Mouse (Mus musculus): ENCODE measurements around the gene Skiv2l. TPM values are rescaled to one million over a fixed set of nuclear protein-coding genes. Genes with fewer than 3 reads are reported as not detected.
A peak's percentile ranks its signal among the peaks of the same experiment; 100 is the strongest.

The Skiv2l gene
- polyA plus RNA-seq (2017; shearing (Covaris generic)): 10 to 100 TPM; 26.8 to 44.1 TPM

DNA sequence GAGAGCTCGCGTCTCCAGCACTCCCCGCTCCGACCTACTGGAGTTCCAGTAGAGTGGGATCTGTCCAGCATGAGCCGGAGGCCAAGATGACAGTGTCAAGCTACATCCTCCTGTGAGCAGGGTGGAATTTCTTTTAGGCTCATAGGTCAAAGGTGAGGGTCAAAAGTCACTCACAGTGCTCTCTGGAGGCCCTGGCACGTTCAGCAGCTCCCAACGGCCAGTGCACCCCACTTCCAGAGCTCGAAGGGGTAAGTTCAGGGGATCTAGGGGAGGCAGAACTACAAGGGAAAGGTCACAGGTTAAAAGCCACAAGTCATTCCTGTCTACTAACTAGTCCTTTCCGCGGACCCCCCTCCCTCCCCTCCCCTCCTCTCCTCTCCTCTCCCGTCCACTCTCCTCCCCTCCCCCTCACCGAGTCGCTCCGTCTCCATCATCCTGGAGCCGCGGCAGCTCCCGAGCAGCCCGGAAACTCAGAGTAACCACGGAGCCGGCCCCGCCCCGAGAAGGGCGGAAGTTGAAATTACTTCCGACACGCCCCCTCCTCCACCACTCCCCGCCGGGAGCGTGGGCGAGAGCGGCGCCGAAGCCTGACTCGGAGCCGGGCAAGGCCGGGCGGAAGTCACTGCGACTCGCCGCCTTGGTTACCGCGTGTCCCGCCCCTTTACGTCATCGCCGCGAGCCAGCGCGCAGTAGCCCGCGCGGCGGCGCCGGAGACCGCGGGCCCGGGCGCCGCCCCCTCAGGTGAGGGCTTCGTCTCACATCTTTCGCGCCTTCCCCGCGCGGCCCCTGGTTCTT is at the start of gene Skiv2l, which contains the start of gene Nelfe:
Gene Skiv2l (minus strand): TSS at position 489 of the 795 bp plus-strand sequence.
Gene Nelfe (plus strand): TSS at position 670 of the 795 bp plus-strand sequence.
- ATAC-seq: peak; percentile 98

DNA sequence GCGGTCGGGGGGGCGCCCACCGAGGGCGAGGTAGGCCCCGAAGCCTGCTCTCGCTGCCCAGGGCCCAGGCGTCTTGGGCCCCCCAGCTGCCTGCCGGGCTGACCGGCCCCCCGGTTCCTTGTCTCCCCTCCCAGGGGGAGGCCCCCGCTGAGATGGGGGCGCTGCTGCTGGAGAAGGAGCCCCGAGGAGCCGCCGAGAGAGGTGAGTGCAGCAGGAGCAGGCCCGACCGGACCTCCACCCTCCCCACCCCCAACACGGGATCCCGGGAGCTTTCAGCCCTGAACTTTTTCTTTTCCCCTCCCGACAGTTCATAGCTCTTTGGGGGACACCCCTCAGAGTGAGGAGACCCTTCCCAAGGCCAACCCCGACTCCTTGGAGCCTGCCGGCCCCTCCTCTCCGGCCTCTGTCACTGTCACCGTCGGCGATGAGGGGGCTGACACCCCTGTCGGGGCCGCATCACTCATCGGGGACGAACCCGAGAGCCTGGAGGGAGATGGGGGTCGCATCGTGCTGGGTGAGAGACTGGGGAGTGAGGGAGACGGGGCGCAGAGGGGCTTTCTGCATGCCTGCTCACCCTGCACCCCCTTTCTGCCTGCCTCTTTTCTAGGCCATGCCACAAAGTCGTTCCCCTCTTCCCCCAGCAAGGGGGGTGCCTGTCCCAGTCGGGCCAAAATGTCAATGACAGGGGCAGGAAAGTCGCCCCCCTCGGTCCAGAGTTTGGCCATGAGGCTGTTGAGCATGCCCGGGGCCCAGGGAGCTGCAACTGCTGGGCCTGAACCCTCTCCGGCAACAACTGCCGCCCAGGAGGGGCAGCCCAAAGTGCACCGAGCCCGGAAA is 49.3 kb upstream of the Skiv2l start:
- ATAC-seq: peak; percentile 19

DNA sequence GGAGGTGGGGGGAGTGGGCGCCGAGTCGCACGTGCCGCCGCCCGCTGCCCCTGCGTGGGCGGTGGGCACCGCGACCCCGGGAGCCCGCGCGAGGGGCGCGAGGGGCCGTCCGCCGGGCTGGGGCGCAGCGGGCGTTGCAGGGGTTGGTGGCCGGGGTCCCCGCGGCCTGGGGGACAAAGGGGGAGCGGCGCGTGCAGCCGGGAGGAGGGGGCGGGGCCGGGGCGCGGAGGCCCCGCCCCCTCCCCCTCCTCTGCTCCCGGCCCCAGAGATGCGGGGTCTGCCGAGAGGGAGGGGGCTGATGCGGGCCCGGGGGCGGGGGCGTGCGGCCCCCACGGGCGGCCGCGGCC is 48.7 kb upstream of the Skiv2l start:
- no peak for ATAC-seq

DNA sequence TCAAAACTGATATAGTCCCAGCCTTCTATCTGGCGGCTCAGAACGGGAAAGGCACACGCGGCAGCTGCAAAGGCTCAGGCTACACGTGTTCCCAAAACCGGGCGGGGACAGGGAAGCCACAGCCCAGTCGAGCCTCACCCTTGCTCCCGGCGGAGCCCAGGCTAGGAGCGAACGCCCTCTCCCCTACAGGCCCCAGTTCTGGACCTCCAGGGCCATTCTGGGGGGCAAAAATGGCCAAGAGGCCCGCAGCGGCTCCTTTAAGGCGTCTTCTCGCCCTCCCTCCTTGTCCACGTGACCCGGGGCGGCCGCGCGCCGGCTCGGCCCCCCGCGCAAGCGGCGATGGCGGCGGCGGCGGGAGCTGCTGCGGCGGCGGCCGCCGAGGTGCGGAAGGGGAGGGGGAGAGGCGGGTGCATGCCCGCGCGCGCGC is 48.2 kb upstream of the Skiv2l start, which contains the start of the genes C2 and Ehmt2:
Gene C2 (minus strand): TSS at position 106 of the 427 bp plus-strand sequence.
Gene Ehmt2 (plus strand): TSS at position 310 of the 427 bp plus-strand sequence.
- peak; percentile 66 for ATAC-seq

DNA sequence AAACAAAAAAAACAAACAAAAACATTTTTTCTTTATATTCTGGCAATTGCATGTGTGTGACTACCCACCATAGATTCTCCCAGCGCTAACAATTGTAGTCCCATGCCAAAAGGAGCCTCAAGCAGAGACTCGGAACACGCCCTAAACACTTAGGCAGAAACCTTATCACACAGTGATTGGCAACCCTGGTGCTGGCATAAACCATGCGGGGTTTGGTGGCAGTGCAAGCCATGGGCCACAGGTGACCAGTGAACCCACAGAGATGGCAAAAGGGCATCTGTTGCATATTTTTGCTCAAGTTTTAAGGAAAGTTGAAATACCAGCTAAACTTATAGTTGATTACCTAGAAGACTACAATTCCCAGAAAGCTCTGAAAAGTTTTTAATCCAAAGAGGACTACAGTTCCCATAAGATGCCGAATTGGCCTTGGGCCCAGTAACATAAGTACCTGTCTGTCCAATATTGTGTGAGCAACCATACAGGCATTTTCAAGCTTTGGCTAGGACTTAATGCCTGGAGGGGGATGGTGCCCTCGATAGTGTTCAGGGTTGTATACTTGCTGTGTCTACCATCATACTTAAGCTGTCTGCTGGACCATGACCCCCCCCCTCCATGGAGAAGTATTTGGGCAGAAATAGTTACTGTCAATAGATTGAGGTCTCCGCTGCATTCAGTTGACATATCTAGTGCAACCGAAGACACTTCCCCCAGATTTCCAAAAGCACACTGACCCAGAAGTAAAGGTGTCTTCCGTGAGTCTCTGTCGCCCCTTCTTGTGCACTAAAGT is 47.6 kb upstream of the Skiv2l start:
- no peak for ATAC-seq

DNA sequence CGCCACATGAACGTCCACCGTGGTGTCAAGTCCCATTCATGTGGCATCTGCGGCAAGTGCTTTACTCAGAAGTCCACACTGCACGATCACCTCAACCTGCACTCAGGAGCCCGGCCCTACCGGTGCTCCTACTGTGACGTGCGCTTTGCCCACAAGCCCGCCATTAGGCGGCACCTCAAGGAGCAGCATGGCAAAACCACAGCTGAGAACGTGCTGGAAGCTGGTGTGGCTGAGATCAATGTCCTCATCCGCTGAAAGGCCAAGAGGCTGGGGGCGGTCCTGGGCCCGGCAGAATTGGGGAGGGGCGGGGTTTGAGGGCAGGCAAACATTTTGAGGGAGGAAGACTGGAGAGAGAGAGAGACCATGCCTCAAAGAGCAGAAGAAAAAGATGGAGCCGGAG is 46.4 kb upstream of the Skiv2l start:
- ATAC-seq: peak; percentile 27

DNA sequence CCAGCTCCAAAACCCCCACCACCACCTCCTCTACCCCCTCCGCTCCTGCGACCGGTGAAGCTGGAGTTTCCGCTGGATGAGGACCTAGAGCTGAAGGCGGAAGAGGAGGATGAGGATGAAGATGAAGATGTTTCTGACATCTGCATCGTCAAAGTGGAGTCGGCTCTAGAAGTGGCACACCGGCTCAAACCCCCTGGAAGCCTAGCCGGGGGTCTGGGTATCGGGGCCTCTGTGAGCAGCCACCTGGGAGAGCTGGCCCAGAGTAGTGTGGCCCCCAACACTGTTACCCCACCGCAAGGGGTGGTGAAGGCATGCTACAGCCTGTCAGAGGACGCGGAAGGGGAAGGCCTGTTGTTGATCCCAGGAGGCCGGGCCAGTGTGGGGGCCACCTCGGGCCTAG is 45.7 kb upstream of the Skiv2l start:
- ATAC-seq: no peak

DNA sequence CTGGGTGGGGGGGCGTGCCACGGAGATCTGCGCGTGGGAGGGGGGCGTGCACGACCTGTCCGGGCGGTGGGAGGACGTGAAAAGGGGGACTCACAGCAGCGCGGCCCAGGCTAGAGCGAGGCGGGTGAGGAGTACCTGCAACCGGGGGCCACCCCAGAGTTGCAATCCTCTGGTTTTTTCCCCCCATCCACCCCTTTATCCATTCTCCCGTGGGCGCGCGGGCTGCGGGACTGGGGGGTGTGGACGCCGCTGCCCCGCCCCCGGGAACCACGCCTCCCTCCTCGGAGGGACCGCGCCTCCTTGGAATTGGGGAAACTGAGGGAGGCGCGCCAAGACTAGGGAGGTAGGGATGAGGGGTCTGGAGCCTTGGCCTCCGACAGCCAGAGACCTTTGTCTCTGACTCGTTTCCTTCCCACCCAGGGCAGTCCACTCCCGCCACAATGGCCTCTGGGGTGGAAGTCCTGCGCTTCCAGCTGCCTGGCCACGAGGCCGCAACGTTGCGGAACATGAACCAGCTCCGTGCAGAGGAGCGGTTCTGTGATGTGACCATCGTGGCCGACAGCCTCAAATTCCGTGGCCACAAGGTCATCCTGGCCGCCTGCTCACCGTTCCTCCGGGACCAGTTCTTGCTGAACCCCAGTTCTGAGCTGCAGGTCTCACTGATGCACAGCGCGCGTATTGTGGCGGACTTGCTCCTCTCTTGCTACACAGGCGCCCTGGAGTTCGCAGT is 45.0 kb upstream of the Skiv2l start:
- no peak for ATAC-seq

DNA sequence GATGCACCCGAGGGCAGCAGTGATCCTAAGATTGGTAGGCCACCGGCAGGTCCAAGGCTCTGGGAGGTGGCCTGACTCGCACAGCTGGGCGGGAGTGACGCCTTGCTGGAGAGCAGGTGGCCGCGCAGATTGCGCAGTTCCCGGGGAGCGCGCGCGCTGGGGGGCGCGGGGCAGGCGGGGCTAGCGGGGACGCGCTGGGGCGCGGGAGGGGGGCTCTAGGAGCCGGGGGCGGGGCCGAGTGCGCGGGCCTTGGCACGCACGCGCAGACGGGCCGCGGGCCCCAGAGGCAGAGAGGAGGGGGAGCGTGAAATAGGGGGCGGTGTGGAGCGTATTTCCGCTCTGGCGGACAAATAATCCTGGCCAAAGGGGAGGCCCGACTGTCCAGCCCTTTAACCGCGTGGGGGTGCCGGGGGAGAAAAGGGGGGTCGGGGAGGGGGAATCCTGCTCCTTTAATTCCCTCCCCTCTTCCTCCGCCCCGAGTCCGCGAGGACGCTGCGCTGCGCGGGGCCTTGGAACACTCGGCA is 44.1 kb upstream of the Skiv2l start:
- ATAC-seq: peak; percentile 49

DNA sequence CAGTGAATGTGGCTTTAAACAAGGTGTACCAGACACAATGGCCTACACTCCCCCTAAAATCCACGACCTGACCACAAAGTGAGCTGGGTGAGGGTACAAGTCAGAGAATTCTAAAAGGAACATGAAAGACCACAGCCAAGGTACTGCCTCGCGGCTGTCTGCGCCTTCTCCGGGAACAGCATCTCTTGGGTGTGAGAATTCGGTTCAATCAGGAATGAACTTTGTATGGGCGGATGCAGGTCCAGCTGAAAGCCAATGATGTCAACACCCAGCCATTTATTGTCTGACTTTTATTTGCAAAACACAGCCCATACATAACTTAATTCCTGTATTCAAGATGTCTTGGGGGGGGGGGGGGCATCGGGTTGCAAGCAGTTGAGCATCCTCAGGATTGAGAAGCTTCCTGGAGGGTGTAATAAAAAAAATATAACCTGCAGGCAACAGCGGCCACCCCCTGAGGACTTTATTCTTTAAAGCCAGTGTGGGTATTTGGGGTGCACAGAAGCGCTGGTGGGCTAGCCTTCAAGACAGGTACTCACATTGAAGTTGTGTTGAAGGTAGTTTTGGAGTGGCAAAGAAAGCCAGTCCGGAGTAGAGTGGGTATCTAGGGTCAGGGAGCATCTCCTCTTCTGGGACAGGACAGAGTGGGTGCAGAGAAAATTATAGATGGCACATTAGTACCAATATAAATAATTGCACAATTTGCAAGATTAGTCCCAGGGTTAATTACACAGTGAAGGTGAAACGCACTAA is 43.2 kb upstream of the Skiv2l start:
- no peak for ATAC-seq

DNA sequence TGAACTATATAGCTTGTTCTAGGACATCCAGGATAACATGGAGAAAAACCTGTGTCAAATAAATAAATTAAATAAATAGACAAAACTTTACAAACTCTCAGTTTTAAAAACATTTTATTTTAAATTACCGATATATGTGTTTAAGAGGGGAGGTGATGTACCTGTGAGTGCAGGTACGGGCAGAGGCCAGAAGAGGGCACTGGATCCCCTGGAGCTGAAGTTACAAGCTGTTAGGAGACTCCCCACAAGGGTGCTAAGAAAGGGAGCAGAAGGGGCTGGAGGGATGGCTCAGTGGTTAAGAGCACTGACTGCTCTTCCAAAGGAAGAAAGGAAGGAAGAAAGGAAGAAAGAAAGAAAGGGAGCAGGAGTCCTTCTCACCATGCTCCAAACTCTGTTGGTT is 41.4 kb upstream of the Skiv2l start:
- ATAC-seq: no peak

DNA sequence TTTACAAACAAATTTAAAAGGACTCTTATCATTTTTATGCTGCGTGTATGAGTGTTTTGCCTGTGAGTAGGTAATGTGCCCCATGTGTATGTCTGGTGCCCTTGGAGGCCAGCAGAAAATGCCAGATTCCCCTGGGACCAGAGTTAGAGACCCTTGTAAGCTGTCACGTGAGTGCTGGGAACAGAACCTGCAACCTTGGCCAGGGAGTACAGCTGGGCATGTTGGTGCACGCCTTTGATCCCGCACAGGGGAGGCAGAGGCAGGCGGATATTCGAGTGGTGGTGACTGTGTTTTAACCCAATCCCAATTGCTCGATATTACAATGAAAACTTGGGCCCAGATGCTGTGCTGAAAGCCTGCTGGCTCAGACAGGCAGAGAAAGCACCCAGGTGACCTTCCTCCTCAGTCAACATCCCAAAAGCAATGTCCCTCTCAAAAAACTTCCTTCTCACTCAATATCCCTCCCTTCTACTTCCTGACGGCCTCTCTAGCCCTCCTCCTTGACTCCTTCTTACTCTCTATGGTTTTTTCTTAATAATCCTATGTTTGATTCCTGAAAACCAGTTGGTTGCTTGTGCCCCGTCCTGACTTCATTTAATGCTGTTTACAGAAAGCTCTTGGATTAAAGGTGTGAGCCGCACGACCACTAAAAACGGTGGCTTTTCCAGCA is 40.2 kb upstream of the Skiv2l start:
- no peak for ATAC-seq

DNA sequence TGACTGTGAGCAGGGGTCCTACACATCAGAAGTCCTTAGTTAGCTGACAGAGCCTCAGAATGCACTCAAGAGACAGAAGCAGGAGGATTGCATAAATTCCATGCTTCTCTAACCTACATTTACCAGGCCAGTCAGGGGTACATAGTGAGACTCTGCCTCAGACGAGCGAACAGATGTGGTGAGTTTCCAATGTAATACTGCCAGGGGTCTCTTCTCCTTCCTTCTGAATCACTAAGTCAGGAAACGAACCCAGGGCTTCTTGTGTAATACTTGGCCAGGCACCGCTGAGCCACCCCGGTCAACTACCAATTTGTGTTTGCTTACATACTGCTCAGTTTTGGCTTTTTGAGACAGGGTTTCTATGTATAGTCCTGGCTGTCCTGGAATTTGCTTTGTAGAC is 37.9 kb upstream of the Skiv2l start:
- no peak for ATAC-seq

DNA sequence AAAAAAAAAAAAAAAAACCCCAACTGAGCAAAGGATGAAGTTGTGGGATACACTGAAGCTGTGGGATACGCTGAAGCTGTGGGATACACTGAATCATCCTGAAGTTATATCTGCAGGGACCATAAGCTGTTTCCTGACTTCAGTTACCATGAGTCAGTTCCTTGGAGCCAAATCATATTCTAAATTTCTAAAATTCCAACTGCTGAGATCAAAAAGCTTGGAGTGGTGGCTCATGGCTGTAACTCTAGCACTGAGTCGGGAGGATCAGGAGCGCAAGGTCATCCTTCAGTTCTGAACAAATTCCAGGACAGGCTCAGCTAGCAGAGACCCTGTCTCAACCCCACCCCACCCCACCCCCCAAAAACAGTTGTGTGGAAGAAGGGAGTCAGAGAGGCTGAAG is 35.6 kb upstream of the Skiv2l start:
- no peak for ATAC-seq

DNA sequence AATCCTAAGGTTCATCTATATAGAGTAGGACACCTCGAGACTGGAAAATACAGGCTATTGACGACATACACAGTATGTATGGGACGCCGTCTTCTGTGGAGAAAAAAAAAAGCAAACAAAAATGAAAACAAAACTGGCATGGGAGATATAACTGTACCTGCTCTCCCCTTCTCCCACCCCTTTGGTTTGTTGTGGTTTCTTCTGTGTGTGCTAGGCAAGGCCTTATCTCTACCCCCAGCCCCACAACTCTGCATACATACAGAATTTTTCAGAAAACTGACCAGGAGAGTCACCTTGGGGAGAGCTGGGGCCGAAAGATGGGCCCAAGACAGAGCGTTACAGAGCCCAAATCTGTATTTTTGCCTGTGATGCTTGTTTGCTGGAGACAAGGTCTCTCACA is 34.7 kb upstream of the Skiv2l start:
- ATAC-seq: no peak

DNA sequence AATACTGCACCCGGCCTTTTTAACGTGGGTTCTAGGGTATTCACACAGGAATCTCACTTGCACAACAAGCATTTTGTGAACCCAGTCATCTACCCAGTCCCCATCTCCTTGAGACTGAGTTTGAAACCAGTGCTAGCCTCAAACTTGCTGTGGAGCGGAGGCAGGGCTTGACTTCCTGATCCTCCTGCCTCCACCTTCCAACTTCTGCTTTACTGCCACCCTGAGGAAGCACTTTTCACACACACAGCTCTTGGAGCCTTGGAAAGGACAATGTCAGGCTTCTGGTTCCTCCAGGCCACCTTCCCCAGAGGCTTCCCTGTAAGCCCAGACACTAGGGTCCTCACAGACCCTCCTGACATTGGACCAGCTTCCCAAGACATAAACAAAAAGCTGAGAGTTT is 33.3 kb upstream of the Skiv2l start:
- ATAC-seq: no peak

DNA sequence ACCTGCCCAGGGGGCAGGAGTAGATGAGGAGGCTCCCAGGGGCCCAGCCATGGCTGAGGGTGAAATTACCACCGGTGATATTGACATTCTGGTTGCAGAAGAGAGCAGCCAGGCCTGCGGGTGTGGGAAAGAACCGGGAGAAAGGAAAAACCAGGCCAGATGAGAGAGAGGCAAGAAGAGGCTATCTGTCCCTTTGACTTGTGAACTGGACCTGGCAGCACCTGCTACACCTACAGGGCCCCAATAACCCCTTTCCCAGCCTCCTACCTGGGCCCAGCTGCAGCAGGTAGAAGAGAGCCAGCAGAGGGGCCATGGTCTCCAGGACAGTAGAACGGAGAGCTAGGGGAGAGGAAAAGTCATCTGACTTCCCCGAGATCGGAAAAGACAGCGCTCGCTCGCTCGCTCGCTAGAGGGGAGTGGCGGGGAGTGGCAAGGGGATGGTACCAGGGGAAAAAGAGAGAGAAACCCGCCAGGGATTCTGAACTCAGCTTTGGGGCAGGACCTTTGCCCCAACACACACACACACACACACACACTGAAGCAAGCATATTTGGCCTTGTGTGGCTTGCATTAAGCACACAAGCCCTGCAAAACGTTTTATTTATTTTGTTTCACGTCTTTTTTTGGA is 31.8 kb upstream of the Skiv2l start, which contains the start of gene Gm20547:
Gene Gm20547 (minus strand): TSS at position 360 of the 628 bp plus-strand sequence.
- ATAC-seq: no peak

DNA sequence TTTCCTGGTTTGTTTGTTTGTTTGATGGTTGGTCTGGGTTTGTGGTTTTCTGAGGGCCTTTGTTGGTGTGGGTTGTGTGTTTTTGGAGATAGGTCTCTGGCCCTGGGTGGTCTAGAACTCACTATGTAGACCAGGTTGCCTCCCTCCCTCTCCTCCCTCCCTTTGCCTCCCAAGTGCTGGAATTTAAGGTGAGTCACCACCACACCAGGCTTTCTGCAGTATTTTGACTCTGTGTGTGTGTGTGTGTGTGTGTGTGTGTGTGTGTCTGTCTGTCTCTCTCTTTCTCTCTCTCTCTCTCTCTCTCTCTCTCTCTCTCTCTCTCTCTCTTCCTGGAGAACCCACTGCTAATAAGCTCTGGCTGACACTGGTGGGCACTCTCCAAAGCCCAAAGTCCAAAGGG is 31.2 kb upstream of the Skiv2l start:
- ATAC-seq: no peak

DNA sequence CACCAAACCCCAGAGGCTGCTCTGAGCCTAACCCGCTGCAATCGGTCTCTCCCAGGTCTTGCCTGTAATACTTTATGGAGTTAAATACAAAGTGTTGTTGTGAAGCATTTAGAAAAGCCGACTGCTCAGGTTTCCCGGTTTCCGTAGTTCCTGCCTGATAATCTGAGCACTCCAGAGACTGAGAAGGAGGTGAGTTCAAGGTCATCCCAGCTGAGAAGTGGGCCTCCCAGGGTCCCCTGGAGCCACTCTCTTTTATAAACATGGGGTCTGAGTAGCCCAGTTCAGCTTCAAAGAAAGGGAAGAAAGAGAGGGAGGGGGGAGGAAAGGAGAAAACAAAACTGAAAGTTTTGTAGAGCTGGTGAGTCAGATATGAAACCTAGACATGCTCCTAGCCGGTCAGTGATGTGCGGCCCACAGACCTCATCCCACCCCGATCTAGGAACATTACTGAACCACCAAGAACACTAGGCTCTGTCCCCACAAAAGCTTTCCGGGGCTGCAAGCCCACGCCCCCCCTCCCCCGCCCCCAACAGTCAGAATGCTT is 29.4 kb upstream of the Skiv2l start, which contains the start of gene Zbtb12:
Gene Zbtb12 (plus strand): TSS at position 148 of the 544 bp plus-strand sequence.
- peak; percentile 89 for ATAC-seq

Measured in CD4-positive, CD25-positive, alpha-beta regulatory T cell, adult 4 months (primary cell).